Mouse (Mus musculus) stomach, postnatal 0 days (tissue): ENCODE measurements around the gene Rnf220. TPM values are rescaled to one million over a fixed set of nuclear protein-coding genes. Genes with fewer than 3 reads are reported as not detected.

ENCODE experiments used
- ATAC-seq: fragments of 200-750 bp; cut with Nextera tagmentation; 2 replicates; pipeline ENCODE4 v1.8.0; 2017; ENCODE audit not compliant: low FRiP score, low TSS enrichment
- DNase-seq: peaks from one replicate; pipeline ENCODE4 v3.0.0-alpha.2; 2016; ENCODE audit warnings: low spot score
- H3K27ac ChIP-seq: fragments of 300-500 bp; sonication (generic); replicated peaks from 2 replicates; pipeline ENCODE4 v1.5.1; 2014; ENCODE audit warnings: mild to moderate bottlenecking, control low read depth
- H3K27me3 ChIP-seq: fragments of 300-500 bp; sonication (generic); 2 replicates; pipeline ENCODE4 v1.6.1; 2014; ENCODE audit warnings: low read length; ENCODE audit not compliant: control insufficient read depth, insufficient read depth
- H3K36me3 ChIP-seq: fragments of 300-500 bp; sonication (generic); 2 replicates; pipeline ENCODE4 v1.6.1; 2014; ENCODE audit warnings: low read length, mixed read lengths; ENCODE audit not compliant: control insufficient read depth, insufficient read depth
- H3K4me1 ChIP-seq: fragments of 300-500 bp; sonication (generic); replicated peaks from 2 replicates; pipeline ENCODE4 v1.6.1; 2014; ENCODE audit warnings: antibody characterized with exemption; ENCODE audit not compliant: control insufficient read depth, insufficient read depth
- H3K4me2 ChIP-seq: fragments of 300-500 bp; sonication (generic); replicated peaks from 2 replicates; pipeline ENCODE4 v1.6.1; 2014; ENCODE audit warnings: low read depth, mild to moderate bottlenecking, control low read depth, moderate library complexity
- H3K4me3 ChIP-seq: fragments of 300-500 bp; sonication (generic); 2 replicates; pipeline ENCODE4 v1.5.1; 2014; ENCODE audit warnings: low read depth, low read length, control low read depth
- H3K9ac ChIP-seq: fragments of 300-500 bp; sonication (generic); 2 replicates; pipeline ENCODE4 v1.6.1; 2014; ENCODE audit warnings: mild to moderate bottlenecking, low read length, control low read depth, mixed read lengths
- H3K9me3 ChIP-seq: fragments of 300-500 bp; sonication (generic); 2 replicates; pipeline ENCODE4 v1.6.1; 2016; ENCODE audit warnings: low read length; ENCODE audit not compliant: control insufficient read depth
- CTCF ChIP-seq: IDR thresholded peaks from 2 replicates; pipeline ENCODE4 v1.5.1; 2016; ENCODE audit warnings: antibody characterized with exemption, low read depth, mild to moderate bottlenecking, moderate library complexity
- EP300 ChIP-seq: optimal IDR thresholded peaks from 2 replicates; pipeline ENCODE3; 2016; ENCODE audit warnings: antibody characterized with exemption
- WGBS: fragments of 180-500 bp; shearing (Covaris S2); extraction: QIAGEN DNeasy Blood & Tissue Kit; methylation state at CpG from one replicate; pipeline ENCODE4 v1.1.7; 2014; 5-methylcytosine and 5-hydroxymethylcytosine counted together
- polyA plus RNA-seq: library from polyadenylated mRNA; unstranded; fragments of >200 nt; fragmentation: Nextera tagmentation; extraction: Ambion mirVana; gene quantifications from 2 replicates; pipeline ENCODE4 v1.2.1, GENCODE M21; 2015

Gene Rnf220
- polyA plus RNA-seq, 1 experiment from 2014 or later, result 33.0 TPM

- Histone ChIP-seq H3K36me3 (no peaks in the 10 kb centered on the region), H3K9ac (peak overlapping the region; percentile 47), H3K4me2 (peak overlapping the region; percentile 82), H3K9me3 (no peaks in the 10 kb centered on the region), H3K4me3 (peak overlapping the region; percentile 41), H3K27me3 (peaks cover 4% of the 10 kb centered on the region; the same call in 1 of the 2 replicates), H3K4me1 (peaks cover 6% of the 10 kb centered on the region; the same call in 1 of the 2 replicates), H3K27ac (no peak overlapping the region)
- DNase-seq (no peak), ATAC-seq (no peak)
- TF ChIP-seq EP300, result no peak
- no peak for TF ChIP-seq CTCF
- 12% methylated on average over 30 of the region's 30 CpGs for WGBS
Observed at GRCm38 (mm10) chr4:117303581-117304238, 193.1 kb downstream of the Rnf220 start.

GRCm38 (mm10) chr4:117302027-117302806 is 194.6 kb downstream of the Rnf220 start:
- Histone ChIP-seq H3K36me3 (no peaks in the 10 kb centered on the region), H3K27me3 (peaks cover 4% of the 10 kb centered on the region; the same call in 1 of the 2 replicates), H3K4me1 (peaks cover 6% of the 10 kb centered on the region; the same call in 1 of the 2 replicates), H3K27ac (no peak overlapping the region), H3K4me2 (no peak overlapping the region), H3K4me3 (no peak overlapping the region), H3K9me3 (no peaks in the 10 kb centered on the region), H3K9ac (no peak overlapping the region)
- no peak for DNase-seq
- ATAC-seq, result no peak
- 20% methylated on average over 14 of the region's 14 CpGs for WGBS
- TF ChIP-seq CTCF, result no peak
- TF ChIP-seq EP300, result no peak

DNA sequence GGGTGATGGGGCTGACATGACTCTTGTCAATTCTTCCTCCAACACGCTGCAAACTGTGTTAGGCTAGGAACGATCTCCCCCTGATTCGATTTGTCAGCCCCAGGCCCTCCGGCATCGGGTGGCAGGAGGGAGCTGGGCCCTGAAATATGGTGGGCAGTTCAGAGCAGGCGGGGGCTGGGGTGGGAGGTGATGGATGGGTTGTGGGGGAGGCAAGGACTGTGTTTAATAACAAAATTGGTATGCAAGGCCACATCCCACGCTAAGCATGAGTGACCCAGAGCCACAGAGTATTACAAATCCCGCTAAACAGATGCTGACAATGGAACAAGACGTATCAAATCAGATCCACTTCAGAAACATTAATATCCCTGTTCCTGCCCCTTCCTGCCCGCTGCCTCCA is 196.9 kb downstream of the Rnf220 start:
- H3K4me3 ChIP-seq, result no peak overlapping the region
- WGBS, result 80% methylated on average over 10 of the region's 10 CpGs
- DNase-seq, result no peak
- no peak overlapping the region for H3K27ac ChIP-seq
- H3K27me3 ChIP-seq, result peaks cover 4% of the 10 kb centered on the region; the same call in 1 of the 2 replicates
- no peak for ATAC-seq
- no peaks in the 10 kb centered on the region for H3K36me3 ChIP-seq
- H3K9ac ChIP-seq, result no peak overlapping the region
- no peaks in the 10 kb centered on the region for H3K9me3 ChIP-seq
- no peak overlapping the region for H3K4me2 ChIP-seq
- H3K4me1 ChIP-seq, result peaks cover 6% of the 10 kb centered on the region; the same call in 1 of the 2 replicates
- TF ChIP-seq CTCF (no peak), EP300 (no peak)

- Histone ChIP-seq H3K9me3 (no peaks in the 10 kb centered on the region), H3K4me1 (no peaks in the 10 kb centered on the region), H3K9ac (no peak overlapping the region), H3K36me3 (no peaks in the 10 kb centered on the region), H3K4me3 (no peak overlapping the region), H3K4me2 (no peak overlapping the region), H3K27me3 (peaks cover 2% of the 10 kb centered on the region; the same call in 1 of the 2 replicates), H3K27ac (no peak overlapping the region)
- WGBS, result 62% methylated on average over 9 of the region's 9 CpGs
- DNase-seq (no peak), ATAC-seq (no peak)
- TF ChIP-seq EP300 (no peak), CTCF (no peak)
Observed at GRCm38 (mm10) chr4:117297819-117298218, 199.0 kb downstream of the Rnf220 start.

DNA sequence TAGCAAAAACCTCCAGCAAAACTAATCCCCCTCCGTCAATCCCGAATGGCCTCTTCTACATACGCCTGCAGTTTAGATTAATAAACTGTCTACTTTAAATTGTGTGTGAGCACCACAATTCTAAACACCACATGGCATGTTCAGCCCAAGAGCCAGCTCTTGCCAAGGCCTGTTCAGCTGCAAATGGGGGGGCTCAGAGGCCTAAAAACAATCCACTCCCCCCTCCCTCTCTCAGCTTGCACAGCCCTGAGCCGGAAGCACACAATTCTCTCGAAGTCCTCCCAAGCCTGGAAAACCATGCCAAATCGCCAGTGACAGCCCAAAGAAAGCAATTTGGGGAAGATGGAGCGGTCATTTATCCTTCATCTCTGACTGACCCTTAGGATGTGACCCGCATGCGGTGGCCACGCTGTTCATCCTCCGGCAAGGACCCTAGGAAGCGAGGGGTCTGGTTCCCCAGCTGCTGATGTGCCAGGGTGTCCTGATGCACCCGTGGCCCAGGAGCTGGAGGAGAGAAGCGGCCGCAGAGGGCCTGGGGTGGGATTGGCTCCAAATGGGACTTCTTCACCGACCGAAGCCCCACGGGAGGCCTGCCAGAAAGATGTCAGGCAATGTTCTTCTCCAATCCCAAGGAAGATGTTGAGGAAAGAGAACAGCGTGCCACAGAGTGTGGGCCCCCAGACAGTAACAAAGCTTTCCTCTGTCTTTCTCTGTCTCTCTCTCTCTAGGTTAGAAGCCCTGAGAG is 199.8 kb downstream of the Rnf220 start:
- DNase-seq, result no peak
- whole genome bisulfite sequencing, result 62% methylated on average over 19 of the region's 19 CpGs
- H3K27ac ChIP-seq, result no peak overlapping the region

More for the DNA sequence above, 199.8 kb downstream of the Rnf220 start:
- H3K9me3 ChIP-seq, result no peaks in the 10 kb centered on the region
- H3K27me3 ChIP-seq, result peaks cover 2% of the 10 kb centered on the region; the same call in 1 of the 2 replicates
- peak overlapping the region; percentile 13; the same call in 1 of the 2 replicates for H3K9ac ChIP-seq
- no peaks in the 10 kb centered on the region for H3K4me1 ChIP-seq
- no peak overlapping the region for H3K4me2 ChIP-seq
- H3K36me3 ChIP-seq, result no peaks in the 10 kb centered on the region
- TF ChIP-seq CTCF, result no peak
- no peak for TF ChIP-seq EP300
- no peak for ATAC-seq
- H3K4me3 ChIP-seq, result no peak overlapping the region
